Mouse (Mus musculus): Measurements from ENCODE around the gene Zfp13. TPM values are rescaled to one million over a fixed set of nuclear protein-coding genes. Genes with fewer than 3 reads are reported as not detected.
A peak's percentile ranks its signal among the peaks of the same experiment; 100 is the strongest.

The Zfp13 gene
- total and polyA plus RNA-seq, 2 experiments from 2014 or later: 5.3 to 18.5 TPM

- Histone ChIP-seq H3K27ac (ENCODE audit: low read depth) (peak overlapping the region; percentile 66), H3K27me3 (ENCODE audit: control insufficient read depth, insufficient read depth, low read length) (no peaks in the 10 kb centered on the region), H3K36me3 (replicated peaks; ENCODE audit: control insufficient read depth, insufficient read depth, low read length) (no peaks in the 10 kb centered on the region), H3K4me3 (ENCODE audit: low read depth, low read length) (peak overlapping the region; percentile 53), H3K9me3 (replicated peaks; ENCODE audit: control insufficient read depth, low read length) (no peaks in the 10 kb centered on the region), H3K4me2 (ENCODE audit: low read depth, low read length) (peak overlapping the region; percentile 71), H3K4me1 (ENCODE audit: control insufficient read depth, insufficient read depth) (no peaks in the 10 kb centered on the region; the same call in 1 of the 2 replicates), H3K9ac (replicated peaks; ENCODE audit: low read depth, low read length) (peak overlapping the region; percentile 42)
- peak; percentile 72 for ATAC-seq (ENCODE audit: insufficient read depth, low read depth)
- TF ChIP-seq CTCF (IDR thresholded peaks at IDR 0.05; ENCODE audit: low read depth): no peak
- no peak for TF ChIP-seq EP300 (IDR thresholded peaks at IDR 0.05; ENCODE audit: low read depth)
- WGBS: 1% methylated on average over 22 of the region's 22 CpGs
- peak; percentile 86 for DNase-seq (ENCODE audit: low spot score)
Measured at GRCm38 (mm10) chr17:23550188-23550791, 49.0 kb downstream of the Zfp13 start.

GRCm38 (mm10) chr17:23549441-23549840 is 49.8 kb downstream of the Zfp13 start:
- Histone ChIP-seq H3K4me2 (ENCODE audit: low read depth, low read length) (peak overlapping the region; percentile 71), H3K36me3 (replicated peaks; ENCODE audit: control insufficient read depth, insufficient read depth, low read length) (no peaks in the 10 kb centered on the region), H3K27me3 (ENCODE audit: control insufficient read depth, insufficient read depth, low read length) (no peaks in the 10 kb centered on the region), H3K9ac (replicated peaks; ENCODE audit: low read depth, low read length) (no peak overlapping the region), H3K27ac (ENCODE audit: low read depth) (no peak overlapping the region), H3K4me1 (ENCODE audit: control insufficient read depth, insufficient read depth) (no peaks in the 10 kb centered on the region; the same call in 1 of the 2 replicates), H3K4me3 (ENCODE audit: low read depth, low read length) (peak overlapping the region; percentile 53), H3K9me3 (replicated peaks; ENCODE audit: control insufficient read depth, low read length) (no peaks in the 10 kb centered on the region)
- 10% methylated on average over 9 of the region's 9 CpGs for WGBS
- no peak for TF ChIP-seq CTCF (IDR thresholded peaks at IDR 0.05; ENCODE audit: low read depth)
- no peak for DNase-seq (ENCODE audit: low spot score)
- ATAC-seq (ENCODE audit: insufficient read depth, low read depth): no peak

- Histone ChIP-seq H3K9ac (replicated peaks; ENCODE audit: low read depth, low read length) (no peak overlapping the region), H3K36me3 (replicated peaks; ENCODE audit: control insufficient read depth, insufficient read depth, low read length) (no peaks in the 10 kb centered on the region), H3K27me3 (ENCODE audit: control insufficient read depth, insufficient read depth, low read length) (no peaks in the 10 kb centered on the region), H3K4me2 (ENCODE audit: low read depth, low read length) (peak overlapping the region; percentile 71), H3K27ac (ENCODE audit: low read depth) (no peak overlapping the region), H3K4me3 (ENCODE audit: low read depth, low read length) (peak overlapping the region; percentile 53), H3K4me1 (ENCODE audit: control insufficient read depth, insufficient read depth) (no peaks in the 10 kb centered on the region; the same call in 1 of the 2 replicates), H3K9me3 (replicated peaks; ENCODE audit: control insufficient read depth, low read length) (no peaks in the 10 kb centered on the region)
- 2% methylated on average over 15 of the region's 15 CpGs for WGBS
- ATAC-seq (ENCODE audit: insufficient read depth, low read depth): no peak
- DNase-seq (ENCODE audit: low spot score): no peak
- no peak for TF ChIP-seq EP300 (IDR thresholded peaks at IDR 0.05; ENCODE audit: low read depth)
- no peak for TF ChIP-seq CTCF (IDR thresholded peaks at IDR 0.05; ENCODE audit: low read depth)
Measured at GRCm38 (mm10) chr17:23548615-23549014, 50.7 kb downstream of the Zfp13 start.

- ATAC-seq (ENCODE audit: insufficient read depth, low read depth) (no peak), DNase-seq (ENCODE audit: low spot score) (no peak)
- no peaks in the 10 kb centered on the region; the same call in 1 of the 2 replicates for H3K4me1 ChIP-seq (ENCODE audit: control insufficient read depth, insufficient read depth)
- no peak for TF ChIP-seq CTCF (IDR thresholded peaks at IDR 0.05; ENCODE audit: low read depth)
- TF ChIP-seq EP300 (IDR thresholded peaks at IDR 0.05; ENCODE audit: low read depth): no peak
- H3K9ac ChIP-seq (replicated peaks; ENCODE audit: low read depth, low read length): no peak overlapping the region
- H3K36me3 ChIP-seq (replicated peaks; ENCODE audit: control insufficient read depth, insufficient read depth, low read length): no peaks in the 10 kb centered on the region
- 53% methylated on average over 11 of the region's 11 CpGs for WGBS
- no peak overlapping the region for H3K4me2 ChIP-seq (ENCODE audit: low read depth, low read length)
- H3K27ac ChIP-seq (ENCODE audit: low read depth): no peak overlapping the region
- H3K9me3 ChIP-seq (replicated peaks; ENCODE audit: control insufficient read depth, low read length): no peaks in the 10 kb centered on the region
- H3K27me3 ChIP-seq (ENCODE audit: control insufficient read depth, insufficient read depth, low read length): no peaks in the 10 kb centered on the region
- no peak overlapping the region for H3K4me3 ChIP-seq (ENCODE audit: low read depth, low read length)
Measured at GRCm38 (mm10) chr17:23547681-23548443, 51.4 kb downstream of the Zfp13 start.

- Histone ChIP-seq H3K4me1 (ENCODE audit: control insufficient read depth, insufficient read depth) (no peaks in the 10 kb centered on the region; the same call in 1 of the 2 replicates), H3K9ac (replicated peaks; ENCODE audit: low read depth, low read length) (peak overlapping the region; percentile 79), H3K27ac (ENCODE audit: low read depth) (peak overlapping the region; percentile 84), H3K9me3 (replicated peaks; ENCODE audit: control insufficient read depth, low read length) (no peaks in the 10 kb centered on the region), H3K27me3 (ENCODE audit: control insufficient read depth, insufficient read depth, low read length) (no peaks in the 10 kb centered on the region), H3K36me3 (replicated peaks; ENCODE audit: control insufficient read depth, insufficient read depth, low read length) (no peaks in the 10 kb centered on the region), H3K4me2 (ENCODE audit: low read depth, low read length) (peak overlapping the region; percentile 69), H3K4me3 (ENCODE audit: low read depth, low read length) (peak overlapping the region; percentile 84)
- ATAC-seq (ENCODE audit: insufficient read depth, low read depth) (peak; percentile 33), DNase-seq (ENCODE audit: low spot score) (peak; percentile 68)
- WGBS: under 1% methylated on average over 42 of the region's 42 CpGs
- TF ChIP-seq CTCF (IDR thresholded peaks at IDR 0.05; ENCODE audit: low read depth) (no peak), EP300 (IDR thresholded peaks at IDR 0.05; ENCODE audit: low read depth) (0 out of 2 replicates have a peak, but pooled peaks have one; percentile 2)
Measured at GRCm38 (mm10) chr17:23546702-23547505, 52.4 kb downstream of the Zfp13 start.
